Mouse (Mus musculus) C2C12 (cell line): Measurements from ENCODE around the gene Lpp. TPM values are rescaled to one million over a fixed set of nuclear protein-coding genes. Genes with fewer than 3 reads are reported as not detected.
A peak's percentile ranks its signal among the peaks of the same experiment; 100 is the strongest.

Experiments used
- H3K27me3 ChIP-seq: one replicate; pipeline ENCODE4 v1.6.1; 2011; ENCODE audit not compliant: control insufficient read depth, insufficient read depth, insufficient read length
- H3K36me3 ChIP-seq: one replicate; pipeline ENCODE4 v1.6.1; 2011; ENCODE audit not compliant: control insufficient read depth, insufficient read depth
- H3K4me3 ChIP-seq: one replicate; pipeline ENCODE4 v1.5.1; 2011; ENCODE audit warnings: mild to moderate bottlenecking, control low read depth; ENCODE audit not compliant: poor library complexity, insufficient read depth, severe bottlenecking
- H3K79me2 ChIP-seq: one replicate; pipeline ENCODE4 v1.6.1; 2011; ENCODE audit not compliant: control insufficient read depth, insufficient read depth
- H3K79me3 ChIP-seq: one replicate; pipeline ENCODE4 v1.6.1; 2011; ENCODE audit warnings: low read depth, control low read depth
- H3ac ChIP-seq: one replicate; pipeline ENCODE3; 2011; ENCODE audit warnings: low read depth; ENCODE audit not compliant: control insufficient read depth, insufficient read length
- CEBPB ChIP-seq: IDR thresholded peaks from one replicate; pipeline ENCODE4 v1.6.1; 2011; ENCODE audit warnings: low read depth, mild to moderate bottlenecking, control low read depth, moderate library complexity
- CTCF ChIP-seq: IDR thresholded peaks from one replicate; pipeline ENCODE4 v1.5.1; 2011; ENCODE audit not compliant: control insufficient read depth, insufficient read depth, insufficient read length
- FOSL1 ChIP-seq: IDR thresholded peaks from one replicate; pipeline ENCODE4 v1.8.0; 2011; ENCODE audit warnings: mild to moderate bottlenecking, low read length; ENCODE audit not compliant: poor library complexity, insufficient read depth, severe bottlenecking
- MAX ChIP-seq: IDR thresholded peaks from one replicate; pipeline ENCODE4 v1.6.1; 2011; ENCODE audit warnings: mild to moderate bottlenecking, control low read depth
- MYOD1 ChIP-seq: IDR thresholded peaks from one replicate; pipeline ENCODE4 v1.6.1; 2011; ENCODE audit warnings: low read depth; ENCODE audit not compliant: control insufficient read depth, insufficient read length
- MYOG ChIP-seq: IDR thresholded peaks from one replicate; pipeline ENCODE4 v1.6.1; 2011; ENCODE audit not compliant: control insufficient read depth, insufficient read length; ENCODE audit errors: extremely low read depth
- USF1 ChIP-seq: IDR thresholded peaks from one replicate; pipeline ENCODE4 v1.6.1; 2011; ENCODE audit warnings: low read depth, mild to moderate bottlenecking, control low read depth, moderate library complexity
- polyA plus RNA-seq: library from polyadenylated mRNA; unstranded; fragments of >200 nt; fragmentation: generic; extraction: Trizol; gene quantifications from one replicate; pipeline ENCODE4 v1.2.1, GENCODE M21; 2012; ENCODE audit warnings: missing spikeins

The Lpp gene
- polyA plus RNA-seq, 1 experiment: 9.6 TPM

DNA sequence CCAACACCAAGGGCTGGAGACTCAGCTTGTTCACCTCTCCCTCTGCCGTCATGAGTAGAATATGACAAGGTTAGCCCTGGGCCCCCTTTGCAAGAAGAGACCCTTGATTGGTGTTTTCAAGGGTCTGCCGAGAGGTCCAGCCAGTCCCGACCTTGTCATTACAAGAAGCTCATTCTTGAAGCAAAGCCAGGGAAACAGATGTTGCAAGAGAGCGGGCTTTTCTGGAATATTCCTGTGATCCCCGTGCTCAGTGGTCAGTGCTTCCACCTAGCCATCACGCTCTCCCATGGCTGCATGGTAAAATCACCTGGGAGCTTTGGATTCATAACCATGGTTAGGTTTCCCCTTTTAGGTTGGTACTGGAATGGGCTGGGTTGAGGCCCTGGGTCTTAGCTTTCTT lies 89.3 kb downstream of the Lpp start:
- H3K36me3 ChIP-seq: peaks cover 27% of the 10 kb centered on the region
- no peaks in the 10 kb centered on the region for H3K27me3 ChIP-seq
- H3K79me2 ChIP-seq: peaks cover 97% of the 10 kb centered on the region
- H3K79me3 ChIP-seq: peaks cover 59% of the 10 kb centered on the region
- TF ChIP-seq MYOD1 (no peak), USF1 (no peak), CTCF (no peak), FOSL1 (no peak), CEBPB (no peak), MAX (no peak), MYOG (no peak)
- no peak overlapping the region for H3ac ChIP-seq
- no peak overlapping the region for H3K4me3 ChIP-seq

DNA sequence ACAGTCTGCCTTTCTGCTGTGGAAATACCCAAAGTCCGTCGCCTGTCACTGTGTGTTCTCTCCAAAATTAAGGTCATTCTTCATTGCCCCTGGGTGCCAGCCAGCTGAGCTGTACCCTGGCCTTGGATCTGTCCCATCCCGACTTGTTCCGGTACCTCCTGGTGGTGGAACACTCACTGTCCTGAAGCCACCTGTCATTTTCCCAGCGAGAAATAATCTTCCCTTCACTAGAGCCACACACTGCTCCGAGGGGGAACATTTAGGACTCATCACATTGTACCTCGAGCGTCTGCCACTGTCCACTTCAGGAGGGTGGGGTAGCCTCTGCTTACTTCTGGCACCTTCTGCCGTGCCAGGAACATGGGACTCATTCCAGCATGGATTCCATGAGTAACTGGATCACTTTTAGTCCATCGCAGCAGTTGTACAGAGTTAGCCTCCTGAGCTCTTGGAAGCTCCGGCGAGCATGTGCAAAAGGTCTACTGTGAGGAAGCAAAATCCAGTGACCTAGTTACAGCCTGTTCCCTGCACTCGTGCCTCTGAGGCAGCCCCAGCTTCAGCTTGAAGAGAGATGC lies 90.3 kb downstream of the Lpp start:
- no peak for TF ChIP-seq USF1
- TF ChIP-seq CEBPB: no peak
- no peak for TF ChIP-seq CTCF
- TF ChIP-seq MAX: no peak
- no peak for TF ChIP-seq MYOD1
- no peak for TF ChIP-seq MYOG
- no peak for TF ChIP-seq FOSL1
- H3K27me3 ChIP-seq: no peaks in the 10 kb centered on the region
- peaks cover 64% of the 10 kb centered on the region for H3K79me3 ChIP-seq
- peaks cover 27% of the 10 kb centered on the region for H3K36me3 ChIP-seq
- H3ac ChIP-seq: no peak overlapping the region
- no peak overlapping the region for H3K4me3 ChIP-seq
- H3K79me2 ChIP-seq: peaks cover 97% of the 10 kb centered on the region

DNA sequence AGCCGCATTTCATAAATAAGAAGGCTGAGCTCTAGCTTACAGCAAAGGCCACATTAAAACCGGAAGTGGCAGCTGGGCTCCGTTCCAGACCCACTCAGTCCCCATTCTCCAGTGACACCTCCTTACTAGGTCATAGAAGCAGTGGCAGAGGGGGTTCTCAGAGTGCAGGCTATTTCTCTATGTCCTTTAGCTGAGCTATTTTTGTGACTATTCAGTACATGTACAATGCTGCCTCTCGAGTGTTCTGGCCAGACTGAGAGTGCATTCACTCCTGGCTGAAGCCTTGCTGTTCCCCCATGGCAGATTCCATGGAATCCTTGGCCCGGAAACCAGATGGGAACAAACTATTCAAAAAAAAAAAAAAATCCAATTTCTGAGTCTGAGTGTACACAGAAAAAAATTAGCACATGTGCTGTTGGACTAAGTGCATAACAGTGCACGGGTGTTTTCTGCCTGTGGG lies 94.5 kb downstream of the Lpp start:
- Histone ChIP-seq H3ac (no peak overlapping the region), H3K79me2 (peaks cover 88% of the 10 kb centered on the region), H3K36me3 (peaks cover 15% of the 10 kb centered on the region), H3K79me3 (peaks cover 52% of the 10 kb centered on the region), H3K27me3 (no peaks in the 10 kb centered on the region), H3K4me3 (no peak overlapping the region)
- TF ChIP-seq MYOG (no peak), USF1 (no peak), CEBPB (no peak), MYOD1 (no peak), MAX (no peak), CTCF (no peak), FOSL1 (no peak)

DNA sequence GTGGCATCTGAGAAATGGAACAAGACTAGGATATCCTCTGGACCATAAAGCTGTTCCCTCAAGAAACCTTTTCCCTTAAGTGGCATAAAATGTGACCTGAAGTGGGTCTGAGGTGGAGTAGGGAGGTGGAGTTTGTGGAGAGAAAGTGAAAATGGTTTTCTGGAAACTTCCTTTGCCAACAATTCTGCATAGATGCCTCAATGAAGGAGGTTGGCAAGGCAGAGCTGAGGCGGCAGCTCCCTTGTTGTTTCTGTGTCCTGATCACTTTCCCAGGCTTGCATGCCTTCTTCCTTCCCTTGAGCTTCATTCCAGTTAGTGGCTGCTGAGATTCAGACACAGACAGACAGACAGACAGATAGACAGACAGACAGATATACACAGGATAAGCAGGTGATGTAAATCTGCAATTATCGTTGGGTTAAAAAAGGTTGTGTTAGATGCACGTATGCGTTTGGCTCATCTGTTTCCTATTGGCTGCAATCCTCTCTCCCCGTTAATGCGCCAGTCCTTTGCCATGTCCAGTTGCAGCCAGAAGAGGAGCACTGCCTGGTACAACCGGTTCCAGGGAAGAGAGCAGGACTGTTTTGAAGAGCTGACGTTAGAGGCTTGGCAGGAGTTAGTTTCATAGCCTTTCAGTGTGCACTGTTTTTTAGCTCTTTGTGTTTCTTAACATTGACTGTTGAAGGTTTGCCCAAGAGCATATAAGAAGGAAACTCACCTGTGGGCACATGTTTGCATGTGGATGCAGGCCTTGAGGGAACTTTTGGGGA lies 96.4 kb downstream of the Lpp start:
- Histone ChIP-seq H3K4me3 (no peak overlapping the region), H3ac (no peak overlapping the region), H3K36me3 (peaks cover 5% of the 10 kb centered on the region), H3K79me3 (peaks cover 51% of the 10 kb centered on the region), H3K27me3 (no peaks in the 10 kb centered on the region), H3K79me2 (peaks cover 87% of the 10 kb centered on the region)
- no peak for TF ChIP-seq MYOG
- TF ChIP-seq MYOD1: no peak
- no peak for TF ChIP-seq CTCF
- no peak for TF ChIP-seq FOSL1
- TF ChIP-seq USF1: no peak
- TF ChIP-seq CEBPB: no peak
- TF ChIP-seq MAX: no peak

DNA sequence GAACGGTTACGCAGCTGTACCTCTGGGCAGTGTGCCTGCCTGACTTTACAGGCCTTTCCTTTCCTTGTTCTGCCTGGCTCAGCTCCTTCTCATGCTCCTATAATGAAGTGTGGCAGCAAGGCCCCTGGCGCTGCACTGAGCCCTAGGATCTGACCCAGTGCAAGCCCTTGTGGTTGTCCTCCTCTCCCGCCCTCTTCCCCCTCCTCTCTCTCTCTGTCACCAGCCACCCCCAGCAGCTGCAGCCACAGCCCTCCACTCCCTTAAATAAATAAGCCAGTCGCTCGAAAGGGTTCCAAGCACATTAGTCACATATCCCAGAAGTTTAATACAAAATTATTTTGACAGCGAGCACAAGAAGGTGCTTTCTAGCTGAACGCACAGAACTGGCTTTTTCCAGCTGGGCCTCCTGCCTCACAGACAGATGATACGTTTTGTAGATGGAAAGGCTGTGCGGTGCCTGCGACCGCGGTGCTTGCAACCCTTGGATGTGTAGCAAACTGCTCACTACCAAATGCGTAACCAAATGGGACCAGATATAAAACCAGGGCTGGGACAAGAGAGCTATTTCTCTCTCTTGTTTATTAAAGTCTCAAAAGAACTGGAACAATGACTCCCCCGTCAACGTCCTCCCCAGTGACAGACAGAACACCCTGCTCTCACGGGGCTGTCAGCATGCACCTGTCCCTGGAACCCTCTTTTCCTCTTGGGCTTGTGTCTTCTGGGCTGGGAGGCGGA lies 97.6 kb downstream of the Lpp start:
- H3K79me3 ChIP-seq: peaks cover 49% of the 10 kb centered on the region
- H3K79me2 ChIP-seq: peaks cover 77% of the 10 kb centered on the region
- H3ac ChIP-seq: peak overlapping the region; percentile 57
- no peak for TF ChIP-seq CEBPB
- TF ChIP-seq MYOG: no peak
- TF ChIP-seq MYOD1: peak; percentile 77
- TF ChIP-seq MAX: no peak
- TF ChIP-seq USF1: no peak
- peak; percentile 18 for TF ChIP-seq FOSL1
- TF ChIP-seq CTCF: no peak
- peaks cover 5% of the 10 kb centered on the region for H3K36me3 ChIP-seq
- H3K27me3 ChIP-seq: no peaks in the 10 kb centered on the region
- no peak overlapping the region for H3K4me3 ChIP-seq
